Comparison of ENCODE assay signal across 8 mouse cellular contexts in genomic region chr6:113690008-113690399, GRCm38 (mm10). TPM values are rescaled to one million over a fixed set of nuclear protein-coding genes. Genes with fewer than 3 reads are reported as not detected.
DNase-seq lines count a peak whose midpoint lies in the region; ATAC-seq lines count a peak whose summit lies in the region.

No protein-coding gene starts in this region.

- H3K9me3 ChIP-seq in midbrain, embryonic 10.5 days (replicated peaks): no peaks in the 10 kb centered on the region
- H3K9me3 ChIP-seq in midbrain, embryonic 16.5 days (replicated peaks; ENCODE audit: control insufficient read depth, low read length, poor library complexity, severe bottlenecking): no peaks in the 10 kb centered on the region
- H3K9me3 ChIP-seq in midbrain, embryonic 13.5 days: no peaks in the 10 kb centered on the region

- ATAC-seq in midbrain, embryonic 16.5 days: no peak
- no peak for ATAC-seq in midbrain, embryonic 13.5 days

- no peaks in the 10 kb centered on the region for H3K36me3 ChIP-seq in midbrain, embryonic 10.5 days
- no peaks in the 10 kb centered on the region for H3K36me3 ChIP-seq in midbrain, embryonic 16.5 days (ENCODE audit: control insufficient read depth, insufficient read depth, low read length)
- no peaks in the 10 kb centered on the region for H3K36me3 ChIP-seq in midbrain, embryonic 13.5 days

- no peak overlapping the region for H3K9ac ChIP-seq in midbrain, embryonic 16.5 days (ENCODE audit: low read depth, low read length)
- peak overlapping the region; percentile 23; the same call in 1 of the 2 replicates for H3K9ac ChIP-seq in midbrain, embryonic 13.5 days (replicated peaks)

- H3K4me1 ChIP-seq in midbrain, embryonic 10.5 days: peaks cover 23% of the 10 kb centered on the region
- no peaks in the 10 kb centered on the region for H3K4me1 ChIP-seq in midbrain, embryonic 16.5 days (ENCODE audit: control insufficient read depth, insufficient read depth, low read length)
- peaks cover 14% of the 10 kb centered on the region for H3K4me1 ChIP-seq in midbrain, embryonic 13.5 days (replicated peaks)

- H3K27me3 ChIP-seq in midbrain, embryonic 10.5 days (ENCODE audit: low read depth, poor library complexity, severe bottlenecking): no peaks in the 10 kb centered on the region; the same call in 1 of the 2 replicates
- no peaks in the 10 kb centered on the region for H3K27me3 ChIP-seq in midbrain, embryonic 16.5 days (ENCODE audit: control insufficient read depth, insufficient read depth, low read depth, low read length)
- no peaks in the 10 kb centered on the region for H3K27me3 ChIP-seq in midbrain, embryonic 13.5 days

- H3K4me2 ChIP-seq in midbrain, embryonic 16.5 days (ENCODE audit: low read length): no peak overlapping the region
- no peak overlapping the region for H3K4me2 ChIP-seq in midbrain, embryonic 13.5 days (replicated peaks)

- peak overlapping the region; percentile 5; the same call in 1 of the 2 replicates for H3K4me3 ChIP-seq in midbrain, embryonic 10.5 days
- H3K4me3 ChIP-seq in midbrain, embryonic 16.5 days (ENCODE audit: low read depth, low read length): no peak overlapping the region
- no peak overlapping the region for H3K4me3 ChIP-seq in midbrain, embryonic 13.5 days (replicated peaks)

- peak; percentile 38 for DNase-seq in midbrain, embryonic 10.5 days (ENCODE audit: low spot score)
- peak; percentile 74 for DNase-seq in embryo, embryonic 11 days
- DNase-seq in kidney, adult 9 months: peak; percentile 92
- DNase-seq in left cerebral cortex, postnatal 14 days (ENCODE audit: low spot score in 2 of 2): no peak
- DNase-seq in cerebellum, adult 8-10 months: no peak
- DNase-seq in spleen, adult 18-20 months: no peak

- 33% methylated on average over 7 of the region's 7 CpGs for WGBS in midbrain, embryonic 10.5 days
- 33% methylated on average over 7 of the region's 7 CpGs for WGBS in midbrain, embryonic 16.5 days
- 30% methylated on average over 7 of the region's 7 CpGs for WGBS in midbrain, embryonic 13.5 days

- intact Hi-C loops in left cerebral cortex, postnatal 14 days (cut with DNase I): no loop called here

- peak overlapping the region; percentile 81 for H3K27ac ChIP-seq in midbrain, embryonic 10.5 days (replicated peaks)
- no peak overlapping the region for H3K27ac ChIP-seq in midbrain, embryonic 16.5 days (ENCODE audit: low read length)
- peak overlapping the region; percentile 35; the same call in 1 of the 2 replicates for H3K27ac ChIP-seq in midbrain, embryonic 13.5 days

RNA-seq across cellular contexts. Expression of gene Tatdn2, which starts 6.8 kb away (rescaled TPM):
- 0.54 and 0.76 TPM in 2 replicates for polyA plus RNA-seq in midbrain, embryonic 10.5 days (2016; fragmentation: Nextera tagmentation; extraction: Ambion mirVana)
- 0.89 and 1.1 TPM in 2 replicates for polyA plus RNA-seq in midbrain, embryonic 16.5 days (2015; fragmentation: Nextera tagmentation; extraction: Ambion mirVana)
- polyA plus RNA-seq in midbrain, embryonic 13.5 days (2015; fragmentation: Nextera tagmentation; extraction: Ambion mirVana): 0.93 and 1.0 TPM in 2 replicates
- total RNA-seq in left cerebral cortex, postnatal 14 days (2021): 10 to 100 TPM; 70.4 to 71.4 TPM

RNA-seq across cellular contexts. Expression of gene Ghrl, which starts 29.7 kb away (rescaled TPM):
- polyA plus RNA-seq in midbrain, embryonic 10.5 days (2016; fragmentation: Nextera tagmentation; extraction: Ambion mirVana): not detected in 2 replicates
- polyA plus RNA-seq in midbrain, embryonic 16.5 days (2015; fragmentation: Nextera tagmentation; extraction: Ambion mirVana): 0.36 and 1.2 TPM in 2 replicates
- polyA plus RNA-seq in midbrain, embryonic 13.5 days (2015; fragmentation: Nextera tagmentation; extraction: Ambion mirVana): 0.70 and 1.8 TPM in 2 replicates
- not detected for total RNA-seq in left cerebral cortex, postnatal 14 days (2021)

RNA-seq across cellular contexts. Expression of gene Sec13, which starts 50.5 kb away (rescaled TPM):
- polyA plus RNA-seq in midbrain, embryonic 10.5 days (2016; fragmentation: Nextera tagmentation; extraction: Ambion mirVana): 281 and 284 TPM in 2 replicates
- polyA plus RNA-seq in midbrain, embryonic 16.5 days (2015; fragmentation: Nextera tagmentation; extraction: Ambion mirVana): 177 and 184 TPM in 2 replicates
- polyA plus RNA-seq in midbrain, embryonic 13.5 days (2015; fragmentation: Nextera tagmentation; extraction: Ambion mirVana): 229 and 232 TPM in 2 replicates
- 10 to 100 TPM; 75.4 to 78.0 TPM for total RNA-seq in left cerebral cortex, postnatal 14 days (2021)

RNA-seq across cellular contexts. Expression of gene Irak2, which starts 51.7 kb away (rescaled TPM):
- 2.6 and 3.0 TPM in 2 replicates for polyA plus RNA-seq in midbrain, embryonic 10.5 days (2016; fragmentation: Nextera tagmentation; extraction: Ambion mirVana)
- 1.3 and 2.1 TPM in 2 replicates for polyA plus RNA-seq in midbrain, embryonic 16.5 days (2015; fragmentation: Nextera tagmentation; extraction: Ambion mirVana)
- polyA plus RNA-seq in midbrain, embryonic 13.5 days (2015; fragmentation: Nextera tagmentation; extraction: Ambion mirVana): 0.99 and 1.3 TPM in 2 replicates
- 10 to 100 TPM; 19.5 to 23.5 TPM for total RNA-seq in left cerebral cortex, postnatal 14 days (2021)

Comparison
In these comparisons a context has a peak if more than half of its experiments do, and no peak if none do; other contexts are left out.
1. DNase-seq: peak in midbrain, embryonic 10.5 days (single experiment), embryo, embryonic 11 days (single experiment) and kidney, adult 9 months (single experiment); none in left cerebral cortex, postnatal 14 days (0 of 2), cerebellum, adult 8-10 months (single experiment) and spleen, adult 18-20 months (0 of 2).